Mouse (Mus musculus) common myeloid progenitor, adult 5-6 weeks (primary cell): ENCODE data around the gene Prr32. TPM values are rescaled to one million over a fixed set of nuclear protein-coding genes. Genes with fewer than 3 reads are reported as not detected.

Experiments
- ATAC-seq: replicated peaks from 2 replicates; pipeline ENCODE4 v1.8.0; 2016; ENCODE audit warnings: low read depth, mild to moderate bottlenecking, moderate TSS enrichment, inconsistent platforms; ENCODE audit not compliant: poor library complexity, severe bottlenecking
- total RNA-seq: library from RNA; stranded (forward); fragments of 200-1000, 187-1606 nt; gene quantifications from 2 replicates; pipeline ENCODE4 v1.2.3, GENCODE M21; 2017

Gene Prr32
- not detected in 2 replicates for total RNA-seq

- ATAC-seq = no peak
These were observed at the start of gene Prr32 for GRCm38 (mm10) chrX:45090604-45091003. Prr32 (plus strand) TSS chrX:45090904.
